Mouse (Mus musculus) CD4-positive naive resting alpha-beta T cell, adult 57 days (primary cell): Measurements from ENCODE around the gene Hacd4. TPM values are rescaled to one million over a fixed set of nuclear protein-coding genes. Genes with fewer than 3 reads are reported as not detected.

Experiments used
- total RNA-seq: library from RNA; stranded (reverse); gene quantifications from one replicate; pipeline ENCODE4 v1.2.4, GENCODE M21; 2023

The Hacd4 gene
- 1.2 TPM for total RNA-seq

DNA sequence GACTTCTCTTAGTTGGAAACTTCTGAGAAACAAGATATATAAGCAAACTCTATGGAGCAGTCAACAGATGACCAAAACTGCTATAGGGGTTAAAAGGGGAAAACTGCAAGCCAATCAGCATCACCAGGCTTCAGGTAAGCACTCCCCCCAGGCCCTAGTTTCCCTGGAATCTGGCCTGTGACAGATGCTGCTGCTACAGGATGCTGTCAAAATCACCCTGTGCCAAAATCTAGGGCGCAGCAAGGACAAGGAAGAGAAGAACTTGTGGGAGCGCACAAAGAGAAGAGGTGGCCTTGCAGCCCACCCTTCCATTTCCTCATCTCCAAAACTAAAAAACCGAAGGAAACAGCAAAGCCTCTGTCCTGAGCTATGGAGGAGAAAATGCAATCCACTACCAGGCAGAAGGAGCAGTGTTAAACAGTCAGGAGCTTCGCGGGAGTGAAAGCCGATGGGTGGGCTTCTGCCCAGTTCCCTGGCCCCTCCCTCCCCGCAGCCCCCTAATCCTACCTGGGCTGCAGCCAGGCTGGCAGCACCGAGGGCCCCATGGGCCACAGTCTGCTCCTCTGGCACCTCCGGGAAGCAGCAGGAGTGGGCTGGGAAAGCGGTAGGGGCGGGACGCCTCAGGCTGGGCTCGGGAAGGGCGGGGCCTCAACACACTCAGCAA is at the start of gene Hacd4:
TSS of gene Hacd4 (minus strand) at position 603 of the 664 bp plus-strand sequence.

Other genes starting within 250 kb of the Hacd4 start
- gene Ifnb1, start 83.8 kb upstream of the Hacd4 start, total RNA-seq = not detected
- gene Ifna15, start 119.3 kb upstream of the Hacd4 start, total RNA-seq = not detected
- gene Ifna14, start 132.9 kb upstream of the Hacd4 start, total RNA-seq = not detected
- gene Ifna9, start 153.5 kb upstream of the Hacd4 start, total RNA-seq = not detected
- gene Ifna12, start 164.4 kb upstream of the Hacd4 start, total RNA-seq = not detected
- not detected for gene C87499, start 195.5 kb upstream of the Hacd4 start, total RNA-seq
- gene Ifna13, start 205.5 kb upstream of the Hacd4 start, total RNA-seq = not detected
- gene Ifna16, start 238.0 kb upstream of the Hacd4 start, total RNA-seq = not detected
- not detected for gene Ifna2, start 245.0 kb upstream of the Hacd4 start, total RNA-seq